Mouse (Mus musculus) ovary, postnatal 14 days (tissue): ENCODE data around the gene Dnajb13.
"Not testable (repeated sequence)": the region's sequence is repeated elsewhere in the genome, so short reads cannot be mapped to it uniquely, and the experiment has no call there.

Experiments used
- DNase-seq: peaks from one replicate; pipeline ENCODE4 v3.0.0; 2022; ENCODE audit warnings: low spot score

Gene Dnajb13

DNA sequence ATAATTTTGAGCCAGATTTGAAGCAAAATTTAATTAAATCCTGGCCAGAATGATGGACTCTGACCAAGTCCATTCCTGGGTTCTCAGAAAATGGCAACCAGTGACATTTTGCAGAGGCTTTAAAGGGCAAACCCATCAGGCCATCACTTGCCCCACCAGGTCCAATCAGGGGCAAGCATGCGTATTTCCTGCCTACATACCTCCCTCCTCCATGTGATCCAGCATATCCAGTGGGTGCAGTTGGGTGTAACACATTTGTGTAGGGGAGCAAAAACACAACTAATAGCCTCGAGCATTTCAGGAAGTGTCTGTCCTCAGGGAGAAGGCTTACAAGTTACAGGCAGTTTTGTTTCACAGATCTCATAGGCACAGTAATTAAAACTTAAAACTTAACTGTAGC is 27.5 kb downstream of the Dnajb13 start:
- no peak for DNase-seq

DNA sequence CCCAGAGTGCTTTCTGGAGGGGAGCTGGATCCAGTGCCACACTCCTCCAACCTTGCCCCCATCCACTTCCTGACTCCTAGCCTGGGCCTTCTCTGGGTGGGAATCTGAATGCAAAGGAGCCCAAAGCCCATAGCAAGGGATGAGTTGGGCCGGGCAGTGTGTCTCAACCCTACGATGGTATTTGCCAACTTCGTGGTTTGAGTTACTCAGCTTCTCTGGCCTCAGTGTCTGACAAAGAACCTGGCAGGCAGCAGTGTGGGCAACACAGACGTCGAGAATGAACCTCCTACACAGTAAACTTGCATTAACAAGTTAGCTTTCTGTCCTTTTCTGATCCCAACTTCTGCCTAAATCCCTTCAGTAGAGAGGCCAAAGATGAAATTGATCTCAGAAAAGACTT is 30.3 kb downstream of the Dnajb13 start:
- no peak for DNase-seq

DNA sequence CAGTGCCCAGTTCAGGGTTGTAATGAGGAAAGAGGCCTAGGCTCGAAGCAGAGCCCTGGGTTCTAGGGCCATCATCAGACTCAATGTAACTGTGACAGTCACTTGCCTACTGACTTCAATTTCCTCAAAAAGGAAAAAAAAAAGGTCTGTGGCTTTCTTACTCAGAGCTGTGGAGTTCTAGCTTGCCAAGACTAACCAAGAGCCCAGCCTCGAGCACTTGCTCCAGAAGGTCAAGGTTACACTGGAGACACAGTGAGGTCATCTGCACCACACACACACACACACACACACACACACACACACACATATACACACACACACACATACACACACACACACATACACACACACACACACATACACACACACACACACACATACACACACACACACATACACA is 32.7 kb downstream of the Dnajb13 start:
- DNase-seq, result not testable (repeated sequence)

DNA sequence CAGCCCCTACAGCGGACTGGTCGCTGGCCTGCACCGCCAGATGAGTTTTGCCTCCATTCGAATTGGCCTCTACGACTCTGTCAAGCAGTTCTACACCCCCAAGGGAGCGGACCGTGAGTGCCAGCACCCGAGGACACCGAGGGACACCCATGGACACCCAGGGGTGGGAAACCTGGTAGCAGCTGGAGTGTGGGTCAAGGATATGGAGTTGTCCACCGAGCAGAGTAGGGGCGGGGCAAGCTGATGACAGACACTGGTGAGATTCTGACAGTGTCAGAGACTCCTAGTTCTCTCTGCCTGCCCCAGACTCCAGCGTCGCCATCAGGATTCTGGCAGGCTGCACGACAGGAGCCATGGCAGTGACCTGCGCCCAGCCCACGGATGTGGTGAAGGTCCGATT is 34.6 kb downstream of the Dnajb13 start:
- DNase-seq, result no peak

DNA sequence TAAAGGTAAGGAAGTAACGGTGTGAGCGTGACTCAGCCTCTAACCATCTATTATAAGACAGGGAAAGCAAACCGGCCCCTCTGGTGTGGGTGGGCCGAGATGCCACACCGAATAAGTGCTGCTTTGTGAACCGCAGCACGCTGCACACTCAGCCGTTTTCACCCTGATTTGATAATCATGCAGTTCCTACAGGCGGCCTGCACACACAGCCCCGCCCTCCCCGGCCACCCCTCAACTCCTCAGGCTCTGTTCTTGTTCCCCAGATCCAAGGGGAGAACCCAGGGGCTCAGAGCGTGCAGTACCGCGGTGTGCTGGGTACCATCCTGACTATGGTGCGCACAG is 35.0 kb downstream of the Dnajb13 start:
- DNase-seq, result no peak

DNA sequence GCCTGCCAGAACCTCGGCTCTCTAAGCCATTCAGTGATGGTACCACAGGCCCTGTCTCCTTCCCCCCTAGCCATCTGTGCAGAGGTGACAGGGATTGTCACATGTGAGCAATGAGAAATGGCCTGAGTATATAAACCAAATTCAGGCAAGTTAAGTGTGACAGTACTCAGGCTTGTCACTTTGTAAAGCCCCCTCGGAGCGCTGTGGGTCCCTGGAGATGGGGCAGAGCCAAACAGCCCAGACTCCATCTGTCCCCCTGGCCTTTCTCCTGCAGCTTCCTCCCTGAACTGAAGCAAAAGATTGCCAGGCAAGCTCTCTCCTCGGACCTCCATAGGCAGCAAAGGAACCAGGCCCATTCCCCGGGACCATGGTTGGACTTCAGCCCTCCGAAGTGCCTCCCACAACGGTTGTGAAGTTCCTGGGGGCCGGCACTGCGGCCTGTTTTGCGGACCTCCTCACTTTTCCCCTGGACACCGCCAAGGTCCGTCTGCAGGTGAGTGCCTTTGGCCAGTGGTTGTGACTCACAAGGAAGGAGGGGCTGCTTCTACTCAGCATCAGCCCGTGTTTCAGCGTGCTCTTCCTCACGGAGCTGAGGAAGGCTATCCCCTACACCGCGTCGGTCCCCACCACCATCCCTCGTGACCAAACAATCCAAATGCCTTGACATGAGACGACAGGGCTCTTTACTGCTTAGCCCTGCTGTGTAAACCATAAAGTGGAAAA is 35.5 kb downstream of the Dnajb13 start:
- no peak for DNase-seq

DNA sequence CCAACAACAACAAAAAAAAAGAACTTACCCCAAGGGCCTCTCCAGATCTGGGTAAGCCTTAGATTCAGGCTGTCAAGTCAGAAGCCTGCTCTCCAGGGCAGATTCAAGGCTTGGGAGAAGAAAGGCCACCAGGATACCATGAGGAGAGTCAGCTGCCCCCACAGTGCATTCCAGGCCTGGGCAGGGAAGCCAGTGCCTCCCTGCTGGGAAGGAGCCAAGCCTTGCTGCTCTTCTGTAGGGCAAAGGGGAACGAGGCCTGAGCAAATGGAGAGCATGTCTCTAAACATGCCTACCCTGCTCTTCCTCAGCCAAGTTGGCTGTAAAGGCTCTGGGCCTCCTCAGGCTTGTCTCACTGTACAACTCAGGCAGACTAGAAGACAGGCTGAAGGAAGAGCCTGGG is 40.1 kb downstream of the Dnajb13 start:
- DNase-seq, result no peak

DNA sequence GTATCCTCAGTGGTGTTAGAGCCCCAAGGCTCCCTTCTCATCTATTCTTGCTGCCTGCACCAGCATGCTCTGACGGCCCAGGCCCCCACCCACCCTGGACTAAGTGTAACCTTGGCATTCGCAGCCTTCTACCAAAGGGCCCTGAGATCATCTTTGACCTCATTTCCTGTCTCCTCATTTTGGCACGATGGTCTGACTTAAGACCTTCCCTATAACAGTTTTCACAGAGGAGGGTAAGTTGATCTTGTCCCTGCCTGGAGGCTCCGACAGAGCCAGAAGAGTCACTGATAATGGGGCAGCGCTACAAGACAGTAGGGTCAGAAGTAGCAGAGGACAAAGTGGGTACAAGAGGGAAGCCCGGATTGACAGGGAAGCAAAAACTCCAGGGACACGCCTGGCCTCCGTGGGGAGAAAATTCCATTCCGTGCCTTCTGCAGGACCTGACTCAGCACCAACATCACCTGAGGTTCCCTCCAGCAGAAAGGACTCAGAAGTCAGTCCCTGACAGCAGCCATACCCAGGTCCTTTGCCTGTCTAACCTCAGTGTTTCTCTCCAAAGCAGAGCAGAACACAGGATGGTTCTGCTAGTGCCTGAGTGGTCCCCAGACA is 40.8 kb downstream of the Dnajb13 start:
- DNase-seq, result no peak

DNA sequence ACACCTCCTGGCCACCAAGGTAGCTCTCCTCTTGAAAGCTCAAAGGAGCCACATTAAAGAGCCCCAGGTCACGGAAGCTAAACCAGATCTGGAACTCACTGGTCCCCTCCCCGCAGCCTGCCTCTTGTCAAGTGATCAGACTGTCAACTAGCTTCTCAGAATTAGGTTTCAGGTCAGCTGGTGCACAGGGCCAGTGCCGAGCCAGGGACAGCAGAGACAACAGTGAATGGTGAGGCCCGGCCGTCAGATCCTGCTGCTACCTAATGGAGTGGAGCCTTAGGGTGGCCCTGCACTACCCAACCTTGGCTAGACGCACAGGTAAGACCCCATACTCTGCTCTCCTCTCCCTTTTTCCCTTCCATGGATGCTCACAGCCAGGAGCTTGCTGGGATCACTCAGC is 42.0 kb downstream of the Dnajb13 start, which contains the start of gene Ucp3:
Gene Ucp3, plus strand, starts transcription at position 214 of the 400 bp plus-strand sequence.
- DNase-seq, result no peak

DNA sequence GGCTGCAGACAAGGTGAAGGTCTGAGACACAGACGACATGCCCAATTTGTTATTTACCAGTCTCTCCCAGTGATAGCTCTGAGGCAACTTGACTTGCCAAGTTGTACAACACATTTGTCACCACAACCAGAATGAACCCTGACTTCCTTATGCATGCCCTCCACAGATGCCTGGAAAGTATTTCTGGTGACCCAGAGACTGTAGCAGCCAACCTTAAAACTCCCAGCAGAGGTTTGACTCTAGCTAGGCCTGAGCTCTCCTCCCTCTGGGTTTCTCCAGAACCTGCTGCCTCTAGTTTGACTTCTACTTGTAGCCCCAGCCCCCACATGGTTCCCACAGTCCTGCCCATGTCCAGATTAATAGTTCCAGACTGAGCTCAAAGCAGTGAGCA is 43.4 kb downstream of the Dnajb13 start:
- DNase-seq, result no peak

DNA sequence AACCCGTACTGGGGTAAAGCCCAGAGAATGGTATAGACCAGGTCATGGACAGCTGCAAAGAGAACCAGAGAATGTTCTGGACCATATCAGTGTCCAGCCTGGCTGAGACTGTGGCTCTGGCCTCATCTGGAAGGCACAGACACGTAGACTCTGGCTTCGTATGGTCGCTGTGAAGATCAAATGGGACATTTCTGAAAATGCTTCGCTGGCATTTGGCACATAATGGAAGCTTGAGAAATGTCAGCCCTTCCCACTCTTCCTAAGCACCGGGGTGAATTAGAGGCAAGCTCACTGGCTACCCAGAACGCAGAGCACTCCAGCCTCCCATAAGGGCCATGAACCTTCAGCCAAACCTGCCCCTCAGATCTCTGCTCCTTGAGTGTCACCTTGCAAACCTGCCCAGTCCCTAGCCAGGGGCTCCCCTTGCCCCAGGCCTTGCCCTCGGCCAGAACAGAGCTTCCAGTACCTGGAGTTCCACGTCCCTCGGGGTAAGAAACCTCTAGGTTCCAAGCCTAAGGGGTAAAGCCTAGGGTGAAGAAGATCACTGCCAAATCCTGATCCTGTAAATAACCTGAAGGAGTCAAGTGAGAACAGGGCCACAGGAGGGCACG is 43.9 kb downstream of the Dnajb13 start:
- DNase-seq, result no peak

DNA sequence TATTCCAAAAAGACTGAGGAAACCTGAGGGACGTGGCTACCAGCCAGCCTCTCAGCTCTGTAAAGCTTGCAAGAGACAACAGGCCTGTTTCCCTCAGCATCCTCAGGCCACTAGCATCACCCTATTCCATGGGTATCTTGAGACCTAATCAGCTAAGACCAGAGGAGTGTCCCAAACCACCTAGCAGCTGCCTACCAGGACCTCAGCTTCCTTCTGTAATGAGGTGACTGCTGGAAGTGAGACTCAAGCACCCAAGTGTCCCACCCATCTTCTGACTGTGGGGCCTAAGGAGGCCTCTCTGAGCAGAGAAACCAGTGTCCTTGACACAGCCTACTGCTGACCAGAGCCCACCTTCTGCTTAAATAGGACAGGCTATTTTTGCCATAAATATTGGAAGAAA is 45.3 kb downstream of the Dnajb13 start:
- no peak for DNase-seq

DNA sequence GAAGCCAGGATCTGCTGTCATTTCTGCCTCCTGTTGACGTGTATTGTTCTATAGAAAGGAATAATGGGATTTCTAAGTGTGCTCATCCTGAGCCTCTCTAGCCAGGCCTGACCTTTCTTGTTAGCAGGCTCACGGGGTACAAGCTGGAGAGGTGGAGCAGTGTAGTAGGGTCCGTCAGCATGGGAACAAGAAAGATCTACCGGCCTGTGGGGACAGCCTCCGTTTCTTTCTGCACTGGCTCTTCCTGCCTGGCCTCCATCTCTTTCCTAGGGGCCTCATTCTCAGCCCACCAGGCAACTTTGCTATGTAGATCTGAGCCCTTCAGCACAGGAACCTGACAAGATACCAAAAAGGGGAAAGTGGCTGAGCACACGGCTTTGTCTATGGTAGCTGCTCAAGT is 46.0 kb downstream of the Dnajb13 start:
- no peak for DNase-seq

DNA sequence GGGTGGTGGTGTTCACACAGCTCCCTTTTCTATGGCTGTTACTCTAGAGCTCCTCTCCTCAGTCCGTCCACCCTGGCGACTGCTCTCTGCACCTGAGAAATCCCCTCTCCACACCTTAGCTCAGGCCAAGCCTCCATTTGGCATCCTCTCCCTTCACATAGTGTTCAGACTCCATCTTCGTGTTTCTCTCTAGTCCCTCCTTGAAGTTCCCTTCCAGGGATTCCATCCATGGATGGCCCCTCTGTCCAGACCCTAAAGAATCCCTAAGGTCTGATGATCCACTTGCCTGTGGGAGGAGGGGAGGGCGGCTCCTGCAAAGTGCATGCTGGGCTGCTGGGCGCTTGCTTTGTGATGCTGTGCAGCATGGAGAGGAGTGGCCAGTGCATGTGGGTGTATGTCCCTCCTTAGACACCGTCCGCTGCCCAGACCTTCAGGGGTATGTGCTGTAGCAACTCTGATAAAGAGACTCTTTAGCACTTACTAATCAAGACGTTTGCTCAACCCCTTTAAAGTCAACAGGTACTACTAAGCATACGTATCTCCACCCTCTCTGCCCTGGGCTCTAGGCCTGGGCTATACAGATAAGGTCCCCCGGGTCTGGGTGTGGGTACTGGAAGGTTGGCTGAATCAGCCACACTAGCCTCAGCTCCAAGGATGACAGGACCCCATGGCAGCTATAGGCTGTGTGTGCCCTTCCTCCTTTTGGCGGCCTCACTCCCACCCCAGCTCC is 47.8 kb downstream of the Dnajb13 start:
- DNase-seq, result no peak

DNA sequence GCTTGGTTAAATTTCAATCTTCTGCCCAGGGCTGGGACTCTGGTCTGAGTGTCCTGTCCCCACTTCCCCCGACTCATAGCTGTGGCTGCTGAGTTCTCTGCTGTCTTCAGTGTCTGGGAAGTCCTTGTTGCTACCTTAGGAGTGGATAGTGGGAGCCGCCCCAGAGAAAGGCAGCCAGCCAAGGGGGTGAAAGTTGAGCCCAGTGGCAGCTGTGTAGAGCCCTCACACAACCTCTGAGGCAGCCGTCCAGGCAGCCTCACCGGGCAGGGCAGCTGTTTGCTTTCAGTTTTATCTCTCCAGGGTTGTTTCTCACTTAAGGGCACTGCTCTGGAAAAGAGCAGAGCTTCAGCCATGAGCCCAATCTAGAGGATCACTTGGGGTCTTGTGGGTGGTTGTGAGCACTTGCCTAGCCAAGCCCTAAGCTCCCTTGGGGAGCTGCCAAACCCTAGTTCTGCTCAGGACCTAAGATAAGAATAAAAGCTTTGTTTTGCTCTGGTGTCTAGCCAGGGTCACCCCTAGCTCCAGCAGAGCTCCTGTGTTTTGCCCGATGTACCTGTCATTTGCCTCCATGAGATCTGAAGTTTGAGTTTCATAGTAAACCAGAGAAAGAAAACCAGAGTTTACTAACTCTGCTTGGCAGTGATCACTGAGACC is 49.0 kb downstream of the Dnajb13 start:
- DNase-seq, result peak; percentile 84

DNA sequence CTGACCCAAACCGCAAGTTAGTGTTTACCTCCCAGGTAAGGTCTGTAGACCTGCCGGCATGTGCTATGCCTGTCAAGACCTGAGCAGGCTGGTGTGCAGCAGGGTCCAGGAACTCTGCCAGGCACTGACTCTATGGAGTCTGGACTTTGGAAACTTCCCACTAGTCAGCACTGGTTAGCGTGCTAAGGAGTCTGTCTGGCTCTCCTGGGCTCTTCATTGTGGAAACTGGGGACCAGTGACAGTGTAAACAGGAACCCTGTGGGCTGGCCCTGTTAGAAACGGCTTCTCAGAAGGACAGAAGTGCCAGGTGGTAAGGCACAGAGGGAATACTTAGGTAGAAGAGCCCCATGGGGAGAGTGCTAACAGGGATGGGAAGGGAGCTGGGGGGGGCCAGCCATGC is 49.5 kb downstream of the Dnajb13 start:
- no peak for DNase-seq

DNA sequence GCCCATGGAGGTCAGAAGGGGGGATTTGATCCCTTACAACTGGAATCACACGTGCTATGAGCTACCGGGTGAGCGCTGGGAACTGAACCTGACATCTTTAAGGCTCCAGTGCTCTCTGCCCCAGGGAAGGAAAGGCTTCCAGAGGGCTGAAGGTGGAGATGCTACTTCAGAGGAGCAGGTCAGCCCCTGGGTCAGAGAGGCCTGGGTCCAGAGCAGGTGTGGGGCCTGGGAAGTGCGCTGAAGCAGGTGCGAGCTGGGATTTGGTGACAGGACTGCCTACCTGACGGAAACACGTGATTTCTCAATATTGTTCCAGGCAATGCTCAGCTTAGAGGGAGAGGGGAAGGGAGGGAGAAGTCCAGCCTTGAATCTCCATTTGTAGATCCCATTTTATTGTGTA is 50.5 kb downstream of the Dnajb13 start:
- no peak for DNase-seq

DNA sequence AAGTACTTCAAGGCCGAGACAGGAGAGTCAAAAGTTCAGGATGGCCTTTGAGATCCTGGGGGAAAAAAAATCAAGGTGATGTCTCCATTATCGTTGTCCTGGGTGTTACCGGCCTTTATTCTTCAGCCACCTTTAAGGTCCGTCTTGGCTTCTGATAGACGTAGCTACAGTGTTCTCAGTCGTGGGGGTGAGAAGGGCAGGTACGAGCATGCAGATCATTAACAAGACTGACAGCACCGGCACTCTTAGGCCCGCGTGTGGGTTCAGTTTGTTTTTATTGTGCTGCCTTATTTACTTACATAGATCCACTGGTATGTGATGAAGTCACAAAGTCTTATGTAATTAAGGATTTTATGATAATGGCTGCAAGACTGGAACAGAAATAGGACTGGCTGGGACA is 51.0 kb downstream of the Dnajb13 start:
- DNase-seq, result no peak

DNA sequence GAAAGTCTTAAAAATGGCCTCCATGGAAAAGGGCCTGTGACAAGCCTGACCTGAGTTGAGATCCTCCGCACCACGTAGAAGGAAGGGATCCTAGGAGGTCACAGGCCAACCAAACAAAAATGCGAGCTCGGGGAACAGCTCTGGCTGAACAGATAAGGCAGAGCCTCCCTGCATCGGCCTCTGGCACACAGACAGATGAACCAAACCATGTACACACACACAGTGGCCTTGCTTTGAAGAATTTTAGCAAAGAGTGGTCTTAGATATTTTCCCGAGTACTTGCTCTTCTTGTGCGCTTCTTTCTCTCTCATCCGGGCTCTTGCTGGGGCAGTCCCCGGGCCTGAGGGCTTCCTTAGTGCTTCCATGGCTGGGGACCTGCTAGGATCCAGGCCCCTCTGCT is 51.6 kb downstream of the Dnajb13 start:
- DNase-seq, result no peak

DNA sequence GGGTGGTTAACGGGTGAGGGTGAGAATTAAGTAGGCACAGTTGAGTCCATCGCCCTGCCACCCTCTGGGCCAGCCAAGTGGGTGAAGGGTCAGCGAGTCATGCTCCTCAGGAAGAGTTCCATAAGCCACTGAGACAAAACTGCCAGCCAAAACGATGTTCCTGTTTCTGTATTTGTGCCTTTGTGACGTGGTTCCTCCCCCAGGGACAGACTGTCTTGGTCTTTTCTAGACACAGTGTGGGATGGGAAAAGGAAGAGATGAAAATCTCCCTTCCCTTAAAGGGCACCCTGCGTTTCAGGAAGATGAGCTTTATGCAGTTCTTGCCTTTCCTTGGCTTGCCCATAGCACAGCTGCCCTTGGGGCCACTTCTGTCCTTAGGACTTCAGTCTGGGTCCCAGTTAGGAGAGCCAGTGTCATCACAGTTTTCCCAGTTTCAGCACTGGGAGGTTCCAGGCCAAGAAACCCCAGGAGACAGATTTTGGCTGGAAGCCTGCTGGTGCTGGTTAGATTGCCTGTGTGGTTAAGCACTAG is 53.1 kb downstream of the Dnajb13 start:
- no peak for DNase-seq

DNA sequence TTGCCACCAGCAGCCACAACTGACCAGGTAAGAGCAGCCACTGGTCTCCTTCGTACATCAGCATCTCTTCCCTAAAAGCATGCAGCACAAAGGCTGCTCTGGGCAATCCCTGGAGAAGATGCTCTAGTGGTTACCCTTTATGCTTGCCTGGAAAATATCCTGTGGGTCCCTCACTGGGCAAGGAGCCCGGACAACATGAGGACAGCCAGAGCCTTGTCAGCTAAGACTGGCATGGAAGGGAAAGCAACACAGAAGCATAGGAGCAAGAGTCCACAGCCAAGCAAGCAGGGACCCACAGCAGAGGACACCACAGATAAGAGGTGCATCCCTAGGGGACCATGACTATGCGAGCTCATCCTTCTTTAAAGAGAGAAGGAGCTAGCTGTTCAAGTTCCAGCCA is 54.9 kb downstream of the Dnajb13 start:
- no peak for DNase-seq

DNA sequence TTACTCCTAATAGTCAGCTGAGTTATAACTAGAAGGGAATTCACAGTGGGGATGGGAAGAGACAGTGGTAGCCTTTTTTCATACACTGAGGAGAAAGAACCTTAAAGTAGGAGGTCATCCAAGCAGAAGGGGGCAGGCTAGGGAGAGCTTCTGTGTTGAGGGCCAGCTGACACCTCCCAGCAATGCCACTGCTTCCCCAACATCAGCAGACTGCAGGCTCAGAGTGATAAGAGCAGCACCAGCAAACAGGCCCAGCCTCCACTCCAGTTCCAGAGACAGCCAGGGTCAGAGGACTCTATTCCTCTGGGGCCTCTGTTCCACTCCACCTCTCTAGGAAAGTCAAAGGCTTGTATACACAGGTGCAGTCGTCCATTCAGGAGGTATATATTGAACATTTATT is 56.6 kb downstream of the Dnajb13 start:
- DNase-seq, result no peak
